Mouse (Mus musculus): Measurements from ENCODE around the gene Gm39566. TPM values are rescaled to one million over a fixed set of nuclear protein-coding genes. Genes with fewer than 3 reads are reported as not detected.

Gm39566 gene
- total and polyA plus RNA-seq, 3 experiments, result 0.04 TPM; not detected in 2

GRCm38 (mm10) chr11:69853994-69854393, 38.9 kb upstream of the Gm39566 start:
- DNase-seq (ENCODE audit: low read depth, low spot score), result peak; percentile 98
- H3K4me1 ChIP-seq (ENCODE audit: control insufficient read depth in 1 of 2, insufficient read depth in 2 of 2, low read length in 2 of 2), result peaks cover 7 to 21% of the 10 kb centered on the region in 2 experiments; a peak in 3 of 4 replicates
- peaks cover 0 to 12% of the 10 kb centered on the region in 2 experiments; a peak in 2 of 4 replicates for H3K36me3 ChIP-seq (ENCODE audit: control insufficient read depth in 1 of 2, insufficient read depth in 2 of 2, low read length in 2 of 2)
- H3K27me3 ChIP-seq (ENCODE audit: control insufficient read depth in 1 of 2, insufficient read depth in 2 of 2, low read length in 2 of 2), result no peaks in the 10 kb centered on the region
- TF ChIP-seq NRF1 (IDR thresholded peaks at IDR 0.05; ENCODE audit: insufficient read depth, low read depth, low read length, poor library complexity, severe bottlenecking), result no peak
- TF ChIP-seq TCF12 (IDR thresholded peaks at IDR 0.05; ENCODE audit: low read depth, low read length), result peak; percentile 99
- no peak for TF ChIP-seq MYB (IDR thresholded peaks at IDR 0.05; ENCODE audit: low read depth, low read length)
- TF ChIP-seq ZMIZ1 (IDR thresholded peaks at IDR 0.05; ENCODE audit: low read depth, low read length), result peak; percentile 75
- TF ChIP-seq GATA1 (IDR thresholded peaks at IDR 0.05; ENCODE audit: low read depth, low read length), result peak; percentile 98
- TF ChIP-seq POLR2AphosphoS5 (IDR thresholded peaks at IDR 0.05; ENCODE audit: borderline replicate concordance, low read depth, low read length), result no peak
- TF ChIP-seq GABPA (IDR thresholded peaks at IDR 0.05; ENCODE audit: low read depth, low read length), result no peak
- TF ChIP-seq CHD1 (IDR thresholded peaks at IDR 0.05; ENCODE audit: low read depth, low read length), result no peak
- TF ChIP-seq ZNF384 (IDR thresholded peaks at IDR 0.05; ENCODE audit: low read depth, low read length), result no peak
- no peak for TF ChIP-seq ELF1 (IDR thresholded peaks at IDR 0.05; ENCODE audit: low read depth, low read length)
- TF ChIP-seq JUND (IDR thresholded peaks at IDR 0.05; ENCODE audit: low read depth, low read length), result no peak
- peak; percentile 100 for TF ChIP-seq USF1 (IDR thresholded peaks at IDR 0.05; ENCODE audit: low read depth, low read length)
- peak; percentile 83 for TF ChIP-seq NELFE (IDR thresholded peaks at IDR 0.05; ENCODE audit: low read depth, low read length)
- TF ChIP-seq USF2 (IDR thresholded peaks at IDR 0.05; ENCODE audit: borderline replicate concordance in 1 of 2, insufficient read depth in 1 of 2, low read depth in 1 of 2, low read length in 2 of 2), result peak; percentile 98 to 99
- no peak for TF ChIP-seq UBTF (IDR thresholded peaks at IDR 0.05; ENCODE audit: borderline replicate concordance, insufficient read depth, low read depth, low read length)
- peak; percentile 94 for TF ChIP-seq BHLHE40 (IDR thresholded peaks at IDR 0.05; ENCODE audit: borderline replicate concordance, low read depth, low read length)
- peak; percentile 78 for TF ChIP-seq SIN3A (IDR thresholded peaks at IDR 0.05; ENCODE audit: low read length)
- peak; percentile 79; the same call in 1 of the 2 replicates for TF ChIP-seq TBP (IDR thresholded peaks at IDR 0.05; ENCODE audit: low read depth, low read length)
- TF ChIP-seq ZKSCAN1 (IDR thresholded peaks at IDR 0.05; ENCODE audit: low read depth, low read length), result no peak
- TF ChIP-seq ZC3H11A (IDR thresholded peaks at IDR 0.05; ENCODE audit: low read depth, low read length), result no peak
- no peak for TF ChIP-seq MEF2A (IDR thresholded peaks at IDR 0.05; ENCODE audit: extremely low read depth, insufficient replicate concordance, low read depth, low read length, poor library complexity, severe bottlenecking)
- TF ChIP-seq ETS1 (IDR thresholded peaks at IDR 0.05; ENCODE audit: low read depth, low read length), result peak; percentile 87
- no peak for TF ChIP-seq CTCF (IDR thresholded peaks at IDR 0.05 in 2 of 3, conservative IDR thresholded peaks at IDR 0.05 in 1 of 3; ENCODE audit: control insufficient read depth in 1 of 3, insufficient read depth in 1 of 3, low read depth in 2 of 3, low read length in 3 of 3, poor library complexity in 1 of 3, severe bottlenecking in 1 of 3)
- peak; percentile 82 to 95 for TF ChIP-seq EP300 (IDR thresholded peaks at IDR 0.05; ENCODE audit: low read depth in 1 of 2, low read length in 2 of 2)
- TF ChIP-seq MAZ (IDR thresholded peaks at IDR 0.05; ENCODE audit: low read depth, low read length), result no peak
- peak; percentile 100 for TF ChIP-seq MAX (IDR thresholded peaks at IDR 0.05; ENCODE audit: low read length)
- TF ChIP-seq POLR2AphosphoS2 (IDR thresholded peaks at IDR 0.05; ENCODE audit: low read length), result peak; percentile 96
- no peak for TF ChIP-seq KAT2A (conservative IDR thresholded peaks at IDR 0.05; ENCODE audit: low read depth, low read length)
- peak; percentile 73 for TF ChIP-seq HCFC1 (IDR thresholded peaks at IDR 0.05; ENCODE audit: low read depth, low read length)
- TF ChIP-seq SMC3 (IDR thresholded peaks at IDR 0.05; ENCODE audit: low read depth, low read length), result no peak
- TF ChIP-seq RCOR1 (IDR thresholded peaks at IDR 0.05; ENCODE audit: low read depth, low read length), result peak; percentile 48
- TF ChIP-seq POLR2A (IDR thresholded peaks at IDR 0.05; ENCODE audit: control insufficient read depth in 1 of 2, insufficient read depth in 1 of 2, low read depth in 1 of 2, low read length in 2 of 2, poor library complexity in 1 of 2), result peak; percentile 41 to 86; a peak in 2 of 4 replicates
- 0 out of 2 replicates have a peak, but pooled peaks have one; percentile 85 for TF ChIP-seq MYC (IDR thresholded peaks at IDR 0.05; ENCODE audit: low read depth, low read length)
- peak; percentile 83 for TF ChIP-seq MXI1 (IDR thresholded peaks at IDR 0.05; ENCODE audit: low read depth, low read length)
- TF ChIP-seq TAL1 (IDR thresholded peaks at IDR 0.05; ENCODE audit: low read length), result peak; percentile 98
- peak overlapping the region; percentile 21 to 42 for H3K4me3 ChIP-seq (ENCODE audit: control insufficient read depth in 1 of 2, insufficient read depth in 1 of 2, low read depth in 2 of 2, low read length in 2 of 2)
- H3K9me3 ChIP-seq (replicated peaks; ENCODE audit: insufficient read depth, low read length), result no peaks in the 10 kb centered on the region
- H3K9ac ChIP-seq (ENCODE audit: control insufficient read depth, low read depth, low read length, poor library complexity, severe bottlenecking), result peak overlapping the region; percentile 38
- H3K27ac ChIP-seq (ENCODE audit: control insufficient read depth, low read depth, low read length), result peak overlapping the region; percentile 75
- no peaks in the 10 kb centered on the region for H3K79me2 ChIP-seq (ENCODE audit: control insufficient read depth, insufficient read depth, low read length, poor library complexity)

Measured in MEL (cell line).